Mouse (Mus musculus) ES-CJ7 (cell line): Measurements from ENCODE around the gene Recql5.

ENCODE experiments used
- DNase-seq: peaks from one replicate; pipeline ENCODE4 v3.0.0; 2011; ENCODE audit warnings: low read depth, low spot score

Recql5 gene

GRCm38 (mm10) chr11:115863895-115864294 lies 69.4 kb downstream of the Recql5 start:
- DNase-seq, result no peak

DNA sequence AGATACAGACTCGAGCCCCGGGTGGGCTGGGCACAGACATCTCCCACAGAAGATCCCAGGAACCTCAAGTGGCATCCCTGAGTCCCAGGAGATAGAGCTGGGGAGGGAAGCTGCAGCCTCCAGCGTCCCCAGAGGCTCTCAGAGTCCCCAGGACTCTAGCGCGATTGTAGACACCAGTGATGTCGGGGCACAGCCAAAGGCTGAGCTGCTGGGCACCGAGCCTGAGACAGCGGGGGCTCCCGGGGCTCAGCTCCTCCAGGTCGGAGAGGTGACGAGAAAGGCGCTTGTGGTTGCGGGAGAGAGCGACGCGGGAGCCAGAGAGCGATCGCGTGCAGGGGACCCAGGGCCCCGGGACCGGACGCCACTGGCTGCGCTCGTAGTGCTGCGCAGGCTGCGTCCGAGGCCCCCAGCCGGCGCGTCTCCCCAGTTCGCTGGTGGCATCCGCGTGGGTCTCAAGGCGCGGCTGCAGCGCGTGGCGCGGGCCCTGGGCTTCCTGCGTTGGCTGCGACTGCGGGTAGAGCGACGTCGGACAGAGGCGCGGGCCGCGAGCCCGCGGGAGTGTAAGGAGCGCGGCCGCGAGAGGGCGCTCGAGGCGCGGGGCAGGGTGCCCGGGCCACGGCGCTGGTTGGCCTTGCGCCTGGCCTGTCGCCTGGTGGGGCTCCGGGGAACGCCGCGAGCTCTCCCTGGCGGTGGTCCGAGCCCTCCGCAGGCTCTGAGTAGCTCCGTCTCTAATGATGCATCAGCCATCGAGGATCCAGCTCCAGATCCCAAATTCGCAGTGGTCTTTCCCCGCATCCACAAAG lies 73.9 kb downstream of the Recql5 start:
- peak; percentile 89 for DNase-seq

DNA sequence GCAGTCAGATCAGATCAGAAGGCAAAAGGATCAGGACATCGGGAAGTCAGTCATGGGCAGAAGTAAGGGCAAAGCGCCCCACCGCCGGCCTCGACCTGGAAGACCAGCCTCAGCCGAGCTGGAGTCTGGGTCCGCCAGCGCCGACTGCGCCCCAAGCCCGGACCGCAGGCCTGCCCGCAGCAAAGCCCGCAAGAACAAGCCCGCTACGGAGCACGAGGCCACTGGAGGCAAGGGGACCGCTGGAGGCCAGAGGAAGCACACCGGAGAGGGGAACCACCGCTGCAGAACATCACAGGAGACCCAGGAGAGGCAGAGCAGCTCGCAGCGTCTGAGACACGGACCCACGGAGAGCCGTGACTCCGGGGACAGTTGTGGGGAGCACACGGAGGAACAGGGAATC lies 74.9 kb downstream of the Recql5 start, which contains the start of gene Myo15b:
TSS of gene Myo15b (plus strand) at position 53 of the 400 bp plus-strand sequence.
- no peak for DNase-seq

DNA sequence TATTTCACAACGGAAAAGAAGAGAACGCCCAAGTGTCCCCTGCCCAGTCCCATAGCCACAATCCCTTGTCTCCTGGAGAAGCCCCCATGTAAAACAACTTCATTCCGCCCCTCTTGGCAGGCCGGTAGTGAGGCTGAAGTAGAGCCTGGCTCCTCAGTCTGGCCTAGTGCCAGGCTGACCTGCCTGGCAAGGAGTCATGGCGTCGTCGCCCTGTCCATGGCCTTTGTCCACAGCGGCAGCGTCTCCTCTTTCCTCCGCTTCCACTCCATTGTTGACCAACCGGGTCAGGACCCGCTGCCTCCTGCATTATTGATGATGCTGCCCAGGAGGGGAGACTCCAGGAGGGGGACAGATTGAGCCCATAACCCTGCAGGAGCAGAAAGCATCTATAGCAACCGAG lies 75.3 kb downstream of the Recql5 start:
- no peak for DNase-seq

GRCm38 (mm10) chr11:115857146-115857545 lies 76.1 kb downstream of the Recql5 start:
- peak; percentile 56 for DNase-seq

DNA sequence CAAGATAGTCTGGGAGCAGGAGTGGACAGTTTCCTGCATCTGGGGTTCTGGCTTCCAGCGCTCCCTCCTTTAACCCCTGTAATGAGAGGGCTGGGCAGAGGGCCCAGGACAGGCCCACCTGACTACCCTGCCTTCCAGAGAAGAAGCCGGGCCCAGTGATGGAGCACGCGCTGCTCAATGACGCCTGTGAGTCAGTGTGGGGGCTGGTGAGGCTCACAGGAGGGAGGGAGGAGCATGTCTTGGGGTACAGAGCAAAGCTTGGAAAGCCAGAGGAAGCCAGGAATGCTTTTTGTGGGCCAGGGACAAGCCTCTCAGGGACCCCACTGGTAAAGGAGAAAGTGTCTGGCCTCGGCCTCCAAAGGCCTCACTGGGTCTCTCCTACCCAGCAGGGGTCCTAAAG lies 78.6 kb downstream of the Recql5 start:
- no peak for DNase-seq

DNA sequence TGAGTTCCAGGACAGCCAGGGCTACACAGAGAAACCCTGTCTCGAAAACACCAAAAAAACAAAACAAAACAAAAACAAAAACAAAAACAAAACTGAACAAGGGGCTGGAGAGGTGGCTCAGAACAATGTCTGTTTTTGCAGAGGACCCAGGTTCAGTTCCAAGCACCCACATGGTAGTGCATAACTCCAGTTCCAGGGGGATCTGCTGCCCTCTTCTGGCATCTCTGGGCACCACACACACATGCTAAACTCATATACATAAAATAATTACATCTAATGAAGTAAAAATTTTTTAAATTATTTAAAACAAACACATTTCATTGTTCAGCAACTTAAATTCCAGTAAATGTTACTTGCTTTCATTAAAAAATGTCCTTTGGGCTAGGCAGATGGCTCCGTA lies 87.5 kb downstream of the Recql5 start:
- peak; percentile 51 for DNase-seq

DNA sequence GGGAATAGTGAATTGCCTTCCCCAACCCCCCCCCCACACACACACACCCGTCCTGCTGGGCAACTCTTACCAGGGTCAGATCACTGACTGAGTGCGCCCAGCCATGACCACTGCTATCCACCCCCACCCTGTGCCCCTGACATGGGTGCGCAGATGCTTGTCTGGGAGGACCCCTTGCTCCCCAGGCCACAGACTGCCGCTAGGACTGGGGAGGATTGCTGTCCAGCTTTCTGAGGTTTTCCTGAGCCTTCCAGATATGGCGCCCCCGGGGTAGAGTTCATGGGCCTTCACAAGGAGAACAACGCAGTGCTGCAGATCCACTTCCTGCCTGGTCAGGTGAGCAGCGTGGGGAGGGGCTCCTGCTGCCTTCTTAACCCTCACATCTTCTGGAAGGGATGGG lies 89.0 kb downstream of the Recql5 start:
- DNase-seq, result no peak

GRCm38 (mm10) chr11:115843891-115844239 lies 89.4 kb downstream of the Recql5 start:
- DNase-seq, result no peak

DNA sequence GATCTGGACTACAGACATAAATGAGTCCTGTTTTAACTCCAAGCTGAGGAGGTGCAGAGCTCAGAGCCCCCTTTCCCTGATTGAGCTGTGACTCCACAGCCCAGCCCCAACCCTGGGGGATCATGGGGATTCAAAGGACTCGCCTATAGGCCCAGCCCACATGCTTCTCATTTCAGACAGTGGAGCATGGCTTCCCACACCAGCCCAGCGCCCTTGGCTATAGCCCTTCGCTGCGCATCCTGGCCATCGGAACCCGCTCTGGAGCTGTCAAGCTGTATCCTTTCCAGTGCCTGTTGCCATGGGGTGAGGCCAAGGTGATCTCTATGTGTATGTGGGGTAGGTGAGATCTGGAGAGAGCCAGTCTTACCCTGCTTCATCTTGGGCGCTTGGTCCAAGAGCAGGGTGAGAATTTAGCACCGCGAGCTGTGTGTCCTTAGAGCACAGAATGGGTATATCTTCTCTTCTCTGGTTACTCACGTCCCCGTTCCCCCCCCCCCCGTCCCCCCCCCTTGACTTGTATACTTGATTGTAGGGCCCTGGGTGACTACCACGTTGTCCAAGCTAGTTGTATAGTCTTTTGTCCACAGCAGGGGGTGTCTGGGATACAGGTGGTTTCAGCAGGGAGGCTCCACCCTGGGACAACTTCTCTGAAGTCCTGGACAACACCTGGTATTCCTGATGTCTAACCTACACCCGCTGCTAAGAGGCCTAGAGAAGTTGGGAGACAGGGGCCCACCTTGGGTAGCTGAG lies 90.0 kb downstream of the Recql5 start:
- peak; percentile 75 for DNase-seq
